ENCODE assay signal across 25 mouse cellular contexts in genomic region chr10:124222068-124222467, GRCm38 (mm10).
"Had no signal": no experiment of that assay in that cellular context is flagged by ENCODE, and none has a peak within 500 bp of the region (broad histone marks: within the 10 kb centered on the region; RNA-seq: fewer than 3 reads in every experiment).

No protein-coding gene starts in this region.

- H3K9ac ChIP-seq: heart, embryonic 12.5 days; hindbrain, embryonic 12.5 days; hindbrain, embryonic 14.5 days; intestine, embryonic 15.5 days; limb, embryonic 12.5 days had no signal

- H3K27me3 ChIP-seq: heart, embryonic 12.5 days; hindbrain, embryonic 12.5 days; intestine, embryonic 15.5 days; limb, embryonic 12.5 days had no signal

- H3K4me1 ChIP-seq: heart, embryonic 10.5 days; heart, embryonic 12.5 days; hindbrain, embryonic 10.5 days; hindbrain, embryonic 12.5 days; intestine, embryonic 15.5 days; limb, embryonic 10.5 days; limb, embryonic 12.5 days had no signal

- H3K4me2 ChIP-seq: heart, embryonic 12.5 days; hindbrain, embryonic 12.5 days; hindbrain, embryonic 14.5 days; intestine, embryonic 15.5 days; limb, embryonic 12.5 days had no signal

- H3K36me3 ChIP-seq: heart, embryonic 10.5 days; heart, embryonic 12.5 days; hindbrain, embryonic 10.5 days; hindbrain, embryonic 12.5 days; intestine, embryonic 15.5 days; limb, embryonic 10.5 days; limb, embryonic 12.5 days had no signal

- H3K9me3 ChIP-seq: heart, embryonic 10.5 days; heart, embryonic 12.5 days; hindbrain, embryonic 10.5 days; hindbrain, embryonic 12.5 days; intestine, embryonic 15.5 days; limb, embryonic 10.5 days; limb, embryonic 12.5 days had no signal

- H3K27ac ChIP-seq: gastrocnemius, adult 2 months; heart, embryonic 10.5 days; hindbrain, embryonic 10.5 days; hindbrain, embryonic 12.5 days; hindbrain, embryonic 14.5 days; intestine, embryonic 15.5 days; layer of hippocampus, adult 2 months; left cerebral cortex, adult 2 months; limb, embryonic 10.5 days; limb, embryonic 12.5 days had no signal

- H3K4me3 ChIP-seq: gastrocnemius, adult 2 months; heart, embryonic 10.5 days; heart, embryonic 12.5 days; hindbrain, embryonic 10.5 days; hindbrain, embryonic 12.5 days; intestine, embryonic 15.5 days; layer of hippocampus, adult 2 months; left cerebral cortex, adult 2 months; limb, embryonic 10.5 days; limb, embryonic 12.5 days had no signal

- ATAC-seq: forebrain, embryonic 16.5 days; hindbrain, embryonic 16.5 days; inflammation-experienced regulatory T-cells, adult 6 months; intestine, embryonic 15.5 days; intestine, postnatal 0 days had no signal

- DNase-seq: gastrocnemius, adult 2 months; gastrocnemius, postnatal 10 days; gastrocnemius, postnatal 25 days; heart, adult 18-20 months; heart, postnatal 10 days; heart, postnatal 4 days; kidney, adult 18-20 months; kidney, adult 8-10 months; kidney, postnatal 10 days; kidney, postnatal 25 days; kidney, postnatal 4 days had no signal
